Mouse (Mus musculus) gastrocnemius, adult 18-20 months (tissue): ENCODE measurements around the gene Vax1. TPM values are rescaled to one million over a fixed set of nuclear protein-coding genes. Genes with fewer than 3 reads are reported as not detected.

Source experiments
- total RNA-seq, 2 experiments: library from RNA; stranded (reverse); gene quantifications; 2 replicates each; pipeline ENCODE4 v1.2.3; 2021

Vax1 gene
- total RNA-seq, 2 experiments from 2014 or later: not detected

Other genes starting within 250 kb of the Vax1 start
- gene Eno4, start 226.6 kb downstream of the Vax1 start, total RNA-seq: not detected
- gene Hspa12a, start 226.4 kb downstream of the Vax1 start, total RNA-seq: 1 to 10 TPM; 4.3 to 4.7 TPM
- under 1 TPM; 0.66 to 0.95 TPM for gene Shtn1, start 94.0 kb downstream of the Vax1 start, total RNA-seq
- not detected for gene Kcnk18, start 49.2 kb upstream of the Vax1 start, total RNA-seq
- under 1 TPM; 0.07 to 0.09 TPM for gene Slc18a2, start 90.8 kb upstream of the Vax1 start, total RNA-seq
- gene Rps12-ps3, start 152.2 kb upstream of the Vax1 start, total RNA-seq: 100 to 1,000 TPM; 290 to 384 TPM
- gene Pdzd8, start 175.7 kb upstream of the Vax1 start, total RNA-seq: 10 to 100 TPM; 14.3 to 16.0 TPM